Mouse (Mus musculus): ENCODE data around the gene A3galt2.

DNA sequence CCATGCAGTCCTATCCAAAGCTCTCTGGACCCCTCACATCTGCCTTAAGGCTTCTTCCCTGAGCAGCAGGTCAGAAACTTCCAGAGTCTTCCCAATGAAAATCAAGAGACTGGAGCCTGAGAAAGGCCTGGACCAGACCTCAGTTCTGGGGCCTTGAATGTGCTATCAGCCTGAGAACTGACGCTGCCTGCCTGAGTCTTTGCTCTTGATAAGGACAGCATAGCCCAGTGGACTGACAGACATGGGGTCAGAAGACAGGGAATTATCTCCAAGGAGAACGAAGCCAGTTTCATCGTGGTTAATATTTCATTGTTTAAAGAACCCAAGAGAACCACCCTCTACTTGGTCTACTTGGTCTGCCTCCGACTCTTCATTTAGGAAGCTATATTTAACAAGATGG lies 27.5 kb downstream of the A3galt2 start:
- TF ChIP-seq GATA1 (IDR thresholded peaks at IDR 0.05; ENCODE audit: borderline replicate concordance, low read length), result no peak
- no peak for TF ChIP-seq FLI1 (IDR thresholded peaks at IDR 0.05; ENCODE audit: low read length)
